In genomic region chr1:74397919-74398451, GRCm38 (mm10) we compare ENCODE assay signal across 8 mouse cellular contexts. TPM values are rescaled to one million over a fixed set of nuclear protein-coding genes. Genes with fewer than 3 reads are reported as not detected.
DNase-seq lines count a peak whose midpoint lies in the region; ATAC-seq and TF ChIP-seq lines count a peak whose summit lies in the region.

No protein-coding gene starts in this region.

- intact Hi-C loops in gastrocnemius, adult 2 months (cut with DNase I) = loop anchor here (10.0 kb wide), 1 partner anchor 917 kb away; the partner anchor contains the start of gene Dnpep

- H3K27ac ChIP-seq in layer of hippocampus, adult 2 months = peak overlapping the region; percentile 82
- H3K27ac ChIP-seq in gastrocnemius, adult 2 months = peak overlapping the region; percentile 92
- H3K27ac ChIP-seq in hindbrain, embryonic 16.5 days (ENCODE audit: low read depth, low read length) = peak overlapping the region; percentile 69
- peak overlapping the region; percentile 76; the same call in 1 of the 2 replicates for H3K27ac ChIP-seq in limb, embryonic 11.5 days (replicated peaks; ENCODE audit: low read depth, low read length)
- peak overlapping the region; percentile 71 for H3K27ac ChIP-seq in midbrain, embryonic 11.5 days (ENCODE audit: low read depth, low read length)

- H3K27me3 ChIP-seq in hindbrain, embryonic 16.5 days (replicated peaks; ENCODE audit: control insufficient read depth, insufficient read depth, low read length) = no peaks in the 10 kb centered on the region
- no peaks in the 10 kb centered on the region for H3K27me3 ChIP-seq in limb, embryonic 11.5 days (ENCODE audit: control insufficient read depth, insufficient read depth, low read length)
- H3K27me3 ChIP-seq in midbrain, embryonic 11.5 days (ENCODE audit: control insufficient read depth, insufficient read depth, low read length) = no peaks in the 10 kb centered on the region

- DNase-seq in layer of hippocampus, adult 2 months (ENCODE audit: low spot score in 2 of 2) = peak in 1 of 2 experiments; percentile 36
- no peak for DNase-seq in layer of hippocampus, adult 9-10 months (ENCODE audit: low spot score)
- peak; percentile 75 to 78 for DNase-seq in cerebellum, postnatal 36 days
- peak; percentile 75 for DNase-seq in gastrocnemius, adult 2 months
- DNase-seq in limb, embryonic 11.5 days (ENCODE audit: low spot score) = peak; percentile 83
- peak; percentile 94 for DNase-seq in midbrain, embryonic 11.5 days (ENCODE audit: low spot score, missing footprints)
- peak; percentile 71 for DNase-seq in spleen, adult 12 weeks (ENCODE audit: low spot score)

- H3K4me2 ChIP-seq in hindbrain, embryonic 16.5 days (ENCODE audit: low read length) = peak overlapping the region; percentile 92
- H3K4me2 ChIP-seq in limb, embryonic 11.5 days (ENCODE audit: low read depth, severe bottlenecking) = peak overlapping the region; percentile 70
- H3K4me2 ChIP-seq in midbrain, embryonic 11.5 days = peak overlapping the region; percentile 76

- no peaks in the 10 kb centered on the region for H3K9me3 ChIP-seq in hindbrain, embryonic 16.5 days (ENCODE audit: control insufficient read depth, low read length)
- no peaks in the 10 kb centered on the region for H3K9me3 ChIP-seq in limb, embryonic 11.5 days (ENCODE audit: control insufficient read depth, low read length)
- no peaks in the 10 kb centered on the region for H3K9me3 ChIP-seq in midbrain, embryonic 11.5 days (ENCODE audit: control insufficient read depth, low read length)

- H3K4me3 ChIP-seq in layer of hippocampus, adult 2 months = peak overlapping the region; percentile 62
- peak overlapping the region; percentile 78 for H3K4me3 ChIP-seq in gastrocnemius, adult 2 months
- H3K4me3 ChIP-seq in hindbrain, embryonic 16.5 days (ENCODE audit: low read length) = peak overlapping the region; percentile 48
- peak overlapping the region; percentile 32 for H3K4me3 ChIP-seq in limb, embryonic 11.5 days (ENCODE audit: low read depth, low read length)
- peak overlapping the region; percentile 40 for H3K4me3 ChIP-seq in midbrain, embryonic 11.5 days (ENCODE audit: low read depth, low read length)

- peak; percentile 81 for TF ChIP-seq CTCF in layer of hippocampus, adult 2 months (conservative IDR thresholded peaks at IDR 0.05)
- peak; percentile 83 for TF ChIP-seq CTCF in gastrocnemius, adult 2 months (IDR thresholded peaks at IDR 0.05)

- ATAC-seq in hindbrain, embryonic 16.5 days = peak; percentile 21
- peak; percentile 23 for ATAC-seq in limb, embryonic 11.5 days (ENCODE audit: insufficient number of reproducible peaks, low FRiP score, low TSS enrichment, low read depth)
- ATAC-seq in midbrain, embryonic 11.5 days (ENCODE audit: low FRiP score) = peak; percentile 56

- H3K4me1 ChIP-seq in hindbrain, embryonic 16.5 days (ENCODE audit: control insufficient read depth, insufficient read depth, low read depth, low read length) = peaks cover under 1% of the 10 kb centered on the region
- H3K4me1 ChIP-seq in limb, embryonic 11.5 days (ENCODE audit: control insufficient read depth, insufficient read depth, low read length) = peaks cover 3% of the 10 kb centered on the region; the same call in 1 of the 2 replicates
- peaks cover 4% of the 10 kb centered on the region for H3K4me1 ChIP-seq in midbrain, embryonic 11.5 days (ENCODE audit: control insufficient read depth, insufficient read depth, low read length)

- H3K9ac ChIP-seq in hindbrain, embryonic 16.5 days (ENCODE audit: low read depth, low read length) = peak overlapping the region; percentile 63
- H3K9ac ChIP-seq in limb, embryonic 11.5 days (ENCODE audit: low read length) = peak overlapping the region; percentile 66
- H3K9ac ChIP-seq in midbrain, embryonic 11.5 days (ENCODE audit: low read length) = peak overlapping the region; percentile 63

- H3K36me3 ChIP-seq in hindbrain, embryonic 16.5 days (ENCODE audit: control insufficient read depth, insufficient read depth, low read length) = peaks cover 7% of the 10 kb centered on the region
- H3K36me3 ChIP-seq in limb, embryonic 11.5 days (ENCODE audit: control insufficient read depth, insufficient read depth, low read length) = peaks cover 8% of the 10 kb centered on the region; the same call in 1 of the 2 replicates
- H3K36me3 ChIP-seq in midbrain, embryonic 11.5 days (ENCODE audit: control insufficient read depth, insufficient read depth, low read length) = peaks cover 13% of the 10 kb centered on the region

- WGBS in hindbrain, embryonic 16.5 days = 3% methylated on average over 11 of the region's 11 CpGs
- WGBS in limb, embryonic 11.5 days = 4% methylated on average over 11 of the region's 11 CpGs
- WGBS in midbrain, embryonic 11.5 days = 4% methylated on average over 11 of the region's 11 CpGs

RNA-seq across cellular contexts. Expression of gene Ctdsp1, which starts 6.7 kb away (rescaled TPM):
- 10 to 100 TPM; 26.4 to 28.8 TPM for total RNA-seq in layer of hippocampus, adult 2 months (2021)
- 100 to 1,000 TPM in 1 of 2 experiments, 10 to 100 TPM in 1; 92.2 to 111 TPM for total RNA-seq in gastrocnemius, adult 2 months (2021)
- 19.0 and 20.0 TPM in 2 replicates for polyA plus RNA-seq in hindbrain, embryonic 16.5 days (2015; fragmentation: Nextera tagmentation; extraction: Ambion mirVana)
- 74.7 and 75.8 TPM in 2 replicates for polyA plus RNA-seq in limb, embryonic 11.5 days (2014; fragmentation: Nextera tagmentation; extraction: Ambion mirVana)
- 33.4 and 37.9 TPM in 2 replicates for polyA plus RNA-seq in midbrain, embryonic 11.5 days (2014; fragmentation: Nextera tagmentation; extraction: Ambion mirVana)

RNA-seq across cellular contexts. Expression of gene Vil1, which starts 11.2 kb away (rescaled TPM):
- total RNA-seq in layer of hippocampus, adult 2 months (2021) = under 1 TPM; 0.49 to 0.72 TPM
- not detected for total RNA-seq in gastrocnemius, adult 2 months (2021)
- 0.19 and 0.22 TPM in 2 replicates for polyA plus RNA-seq in hindbrain, embryonic 16.5 days (2015; fragmentation: Nextera tagmentation; extraction: Ambion mirVana)
- 0.16 and 0.18 TPM in 2 replicates for polyA plus RNA-seq in limb, embryonic 11.5 days (2014; fragmentation: Nextera tagmentation; extraction: Ambion mirVana)
- polyA plus RNA-seq in midbrain, embryonic 11.5 days (2014; fragmentation: Nextera tagmentation; extraction: Ambion mirVana) = 0.19 and 0.23 TPM in 2 replicates

RNA-seq across cellular contexts. Expression of gene Slc11a1, which starts 23.0 kb away (rescaled TPM):
- total RNA-seq in layer of hippocampus, adult 2 months (2021) = 1 to 10 TPM; 3.1 to 3.9 TPM
- 1 to 10 TPM; 3.8 to 5.6 TPM for total RNA-seq in gastrocnemius, adult 2 months (2021)
- 2.6 and 3.3 TPM in 2 replicates for polyA plus RNA-seq in hindbrain, embryonic 16.5 days (2015; fragmentation: Nextera tagmentation; extraction: Ambion mirVana)
- polyA plus RNA-seq in limb, embryonic 11.5 days (2014; fragmentation: Nextera tagmentation; extraction: Ambion mirVana) = 1.0 and 1.8 TPM in 2 replicates
- 1.6 and 2.1 TPM in 2 replicates for polyA plus RNA-seq in midbrain, embryonic 11.5 days (2014; fragmentation: Nextera tagmentation; extraction: Ambion mirVana)

RNA-seq across cellular contexts. Expression of gene Catip, which starts 36.1 kb away (rescaled TPM):
- 1 to 10 TPM; 1.1 to 1.8 TPM for total RNA-seq in layer of hippocampus, adult 2 months (2021)
- under 1 TPM in 1 of 2 experiments, not detected in 1; 0.13 TPM for total RNA-seq in gastrocnemius, adult 2 months (2021)
- polyA plus RNA-seq in hindbrain, embryonic 16.5 days (2015; fragmentation: Nextera tagmentation; extraction: Ambion mirVana) = 2.2 and 2.8 TPM in 2 replicates
- polyA plus RNA-seq in limb, embryonic 11.5 days (2014; fragmentation: Nextera tagmentation; extraction: Ambion mirVana) = 0.25 and 0.79 TPM in 2 replicates
- polyA plus RNA-seq in midbrain, embryonic 11.5 days (2014; fragmentation: Nextera tagmentation; extraction: Ambion mirVana) = 0.05 and 0.22 TPM in 2 replicates
